Mouse (Mus musculus) urinary bladder, adult 2 months (tissue): ENCODE results near the gene Ppp1r1c. TPM values are rescaled to one million over a fixed set of nuclear protein-coding genes. Genes with fewer than 3 reads are reported as not detected.
"Not testable (repeated sequence)": the region's sequence is repeated elsewhere in the genome, so short reads cannot be mapped to it uniquely, and the experiment has no call there.

Experiments used
- DNase-seq: peaks from one replicate; pipeline ENCODE4 v3.0.0; 2022; ENCODE audit warnings: low spot score
- polyA plus RNA-seq: library from polyadenylated mRNA; depleted of rRNA; stranded (reverse); fragments of >200 nt; gene quantifications from 2 replicates; pipeline ENCODE4 v1.2.3, GENCODE M21; 2012

Ppp1r1c gene
- polyA plus RNA-seq, 1 experiment = not detected

GRCm38 (mm10) chr2:79741966-79742365 lies 34.4 kb downstream of the Ppp1r1c start:
- DNase-seq = no peak

GRCm38 (mm10) chr2:79744164-79744563 lies 36.6 kb downstream of the Ppp1r1c start:
- no peak for DNase-seq

GRCm38 (mm10) chr2:79751685-79752084 lies 44.1 kb downstream of the Ppp1r1c start:
- DNase-seq = no peak

- DNase-seq = no peak
Measured at GRCm38 (mm10) chr2:79760018-79760417, 52.4 kb downstream of the Ppp1r1c start.

GRCm38 (mm10) chr2:79762723-79763388 lies 55.3 kb downstream of the Ppp1r1c start:
- no peak for DNase-seq

GRCm38 (mm10) chr2:79765032-79765431 lies 57.5 kb downstream of the Ppp1r1c start:
- no peak for DNase-seq

- no peak for DNase-seq
Measured at GRCm38 (mm10) chr2:79765723-79766122, 58.1 kb downstream of the Ppp1r1c start.

GRCm38 (mm10) chr2:79768625-79769024 lies 61.0 kb downstream of the Ppp1r1c start:
- no peak for DNase-seq

GRCm38 (mm10) chr2:79770307-79770706 lies 62.7 kb downstream of the Ppp1r1c start:
- no peak for DNase-seq

- no peak for DNase-seq
Measured at GRCm38 (mm10) chr2:79774372-79774771, 66.8 kb downstream of the Ppp1r1c start.

- no peak for DNase-seq
Measured at GRCm38 (mm10) chr2:79777801-79778200, 70.2 kb downstream of the Ppp1r1c start.

GRCm38 (mm10) chr2:79780772-79781171 lies 73.2 kb downstream of the Ppp1r1c start:
- no peak for DNase-seq

GRCm38 (mm10) chr2:79785541-79786134 lies 78.1 kb downstream of the Ppp1r1c start:
- DNase-seq = no peak

- no peak for DNase-seq
Measured at GRCm38 (mm10) chr2:79786467-79786866, 78.9 kb downstream of the Ppp1r1c start.

GRCm38 (mm10) chr2:79793186-79793585 lies 85.6 kb downstream of the Ppp1r1c start:
- no peak for DNase-seq

- no peak for DNase-seq
Measured at GRCm38 (mm10) chr2:79797444-79797843, 89.9 kb downstream of the Ppp1r1c start.

GRCm38 (mm10) chr2:79798627-79799026 lies 91.0 kb downstream of the Ppp1r1c start:
- DNase-seq = no peak

- DNase-seq = no peak
Measured at GRCm38 (mm10) chr2:79815708-79816484, 108.3 kb downstream of the Ppp1r1c start.

- no peak for DNase-seq
Measured at GRCm38 (mm10) chr2:79819543-79819942, 112.0 kb downstream of the Ppp1r1c start.

GRCm38 (mm10) chr2:79825853-79826252 lies 118.3 kb downstream of the Ppp1r1c start:
- DNase-seq = no peak

- no peak for DNase-seq
Measured at GRCm38 (mm10) chr2:79839090-79839489, 131.5 kb downstream of the Ppp1r1c start.

- no peak for DNase-seq
Measured at GRCm38 (mm10) chr2:79839513-79839912, 131.9 kb downstream of the Ppp1r1c start.

- not testable (repeated sequence) for DNase-seq
Measured at GRCm38 (mm10) chr2:79847396-79847795, 139.8 kb downstream of the Ppp1r1c start.
